Mouse (Mus musculus) thymus, postnatal 0 days (tissue): ENCODE results near the gene Glis2. TPM values are rescaled to one million over a fixed set of nuclear protein-coding genes. Genes with fewer than 3 reads are reported as not detected.
A peak's percentile ranks its signal among the peaks of the same experiment; 100 is the strongest.

Source experiments
- DNase-seq: peaks from one replicate; pipeline ENCODE4 v3.0.0-alpha.2; 2015; ENCODE audit warnings: low spot score
- polyA plus RNA-seq: library from polyadenylated mRNA; unstranded; fragments of >200 nt; fragmentation: Nextera tagmentation; extraction: Ambion mirVana; gene quantifications from 2 replicates; pipeline ENCODE4 v1.2.1, GENCODE M21; 2015

Glis2 gene
- polyA plus RNA-seq, 1 experiment from 2014 or later = 5.3 TPM

DNA sequence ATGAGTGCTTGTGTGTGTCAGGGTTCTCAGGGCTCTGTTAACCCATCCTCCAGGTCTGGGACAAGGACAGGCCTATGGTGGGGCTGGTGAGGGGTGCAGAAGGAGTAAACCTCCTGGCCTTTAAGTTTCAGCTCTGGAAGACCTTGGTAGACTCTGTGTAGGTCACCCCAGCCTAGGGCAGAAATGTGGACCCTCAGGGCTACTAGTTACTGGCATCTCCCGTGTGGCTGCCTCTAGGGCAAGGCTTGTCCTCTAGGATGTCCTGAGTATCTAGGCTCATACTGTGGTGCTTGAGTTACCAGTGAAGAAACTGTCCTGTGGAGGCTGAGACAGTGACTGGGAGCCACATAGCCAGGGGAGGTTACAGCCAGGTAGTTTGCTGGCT lies 8.9 kb downstream of the Glis2 start:
- DNase-seq = no peak

DNA sequence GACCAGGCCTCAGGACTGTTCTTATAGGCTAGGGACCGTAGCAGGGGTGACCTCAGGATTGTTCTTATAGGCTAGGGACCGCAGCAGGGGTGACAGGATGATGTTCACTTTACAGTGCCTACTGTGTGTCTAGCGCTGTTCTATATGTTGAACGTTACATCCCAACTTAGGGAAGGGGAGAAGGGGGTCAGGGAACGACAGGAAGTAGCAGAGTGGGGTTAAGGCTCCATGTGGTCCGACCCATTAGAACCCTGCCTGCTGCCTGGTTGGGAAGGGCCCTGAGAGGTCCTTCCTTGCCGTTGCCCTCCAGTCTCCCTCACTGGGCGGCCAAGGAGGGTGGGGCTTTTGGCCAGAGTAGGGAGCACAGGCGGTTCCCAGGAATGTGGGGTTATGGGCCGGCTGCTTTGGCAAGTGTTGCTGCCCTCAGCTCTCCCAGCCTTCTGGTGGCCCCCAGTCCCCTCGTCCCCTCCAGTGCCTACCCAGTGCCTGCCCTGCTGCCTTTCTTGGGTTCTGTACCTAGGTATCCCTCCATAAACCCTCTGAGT lies 9.9 kb downstream of the Glis2 start:
- DNase-seq = no peak

DNA sequence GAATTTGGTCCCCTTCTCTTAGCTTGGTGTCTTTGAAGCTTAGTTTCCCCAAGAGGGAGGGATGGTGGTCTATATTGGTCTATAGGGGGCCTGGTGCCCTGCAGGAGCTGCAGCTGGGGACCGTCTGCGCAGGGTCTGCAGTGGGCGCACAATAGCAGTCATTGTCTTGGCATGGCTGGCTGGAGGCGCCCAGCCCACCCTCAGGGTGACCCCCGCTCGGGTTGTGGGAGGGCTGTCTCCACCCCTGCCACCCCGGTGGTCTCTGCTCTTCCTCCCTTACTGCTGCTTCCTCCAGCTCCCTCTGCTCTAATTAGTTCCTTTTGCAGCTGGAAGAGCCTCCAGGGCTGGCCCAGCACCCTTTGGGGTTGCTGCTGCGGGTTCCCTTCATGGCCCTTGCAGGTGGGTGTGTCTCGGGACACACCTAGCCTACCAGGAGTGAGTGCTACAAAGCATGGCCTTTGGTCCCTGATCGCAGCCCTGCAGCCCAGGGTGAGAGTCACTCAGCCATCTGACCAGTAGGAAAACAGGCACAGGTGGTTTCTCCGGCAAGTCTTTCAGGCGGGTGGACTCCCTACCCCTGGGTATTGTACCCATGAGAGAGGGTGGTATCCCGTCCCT lies 11.1 kb downstream of the Glis2 start:
- DNase-seq = no peak

DNA sequence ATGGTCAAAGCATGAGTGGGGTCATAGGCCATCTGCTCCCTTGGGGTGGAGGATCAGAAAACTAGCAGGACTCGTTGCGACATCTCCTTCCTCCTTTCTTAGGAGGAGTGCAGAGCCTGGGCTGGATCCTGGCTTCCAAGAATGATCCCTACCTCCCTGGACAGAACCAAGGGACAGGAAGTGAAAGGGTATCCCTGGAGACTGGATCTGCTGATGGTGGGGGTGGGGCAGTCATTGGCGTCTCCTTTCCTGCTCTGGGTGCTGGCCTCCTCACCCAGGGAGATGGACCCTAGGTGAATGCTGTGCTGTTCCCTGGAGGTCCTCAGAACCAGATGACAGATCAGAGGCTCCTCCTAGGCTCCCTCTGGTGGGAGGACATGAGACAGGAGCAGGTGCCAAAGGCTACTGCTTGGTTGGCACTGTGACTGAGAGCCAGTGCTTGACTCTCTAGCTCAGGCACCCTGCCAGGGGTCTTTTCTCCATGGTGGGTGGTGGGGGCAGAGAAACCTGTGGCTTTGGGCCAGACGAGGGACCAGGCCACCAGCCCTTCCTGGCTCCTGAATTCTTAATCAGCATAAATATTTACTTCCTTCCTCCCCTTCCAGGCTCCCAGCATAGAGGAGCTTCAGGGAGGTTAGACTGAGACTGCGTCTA lies 12.0 kb downstream of the Glis2 start:
- peak; percentile 32 for DNase-seq

DNA sequence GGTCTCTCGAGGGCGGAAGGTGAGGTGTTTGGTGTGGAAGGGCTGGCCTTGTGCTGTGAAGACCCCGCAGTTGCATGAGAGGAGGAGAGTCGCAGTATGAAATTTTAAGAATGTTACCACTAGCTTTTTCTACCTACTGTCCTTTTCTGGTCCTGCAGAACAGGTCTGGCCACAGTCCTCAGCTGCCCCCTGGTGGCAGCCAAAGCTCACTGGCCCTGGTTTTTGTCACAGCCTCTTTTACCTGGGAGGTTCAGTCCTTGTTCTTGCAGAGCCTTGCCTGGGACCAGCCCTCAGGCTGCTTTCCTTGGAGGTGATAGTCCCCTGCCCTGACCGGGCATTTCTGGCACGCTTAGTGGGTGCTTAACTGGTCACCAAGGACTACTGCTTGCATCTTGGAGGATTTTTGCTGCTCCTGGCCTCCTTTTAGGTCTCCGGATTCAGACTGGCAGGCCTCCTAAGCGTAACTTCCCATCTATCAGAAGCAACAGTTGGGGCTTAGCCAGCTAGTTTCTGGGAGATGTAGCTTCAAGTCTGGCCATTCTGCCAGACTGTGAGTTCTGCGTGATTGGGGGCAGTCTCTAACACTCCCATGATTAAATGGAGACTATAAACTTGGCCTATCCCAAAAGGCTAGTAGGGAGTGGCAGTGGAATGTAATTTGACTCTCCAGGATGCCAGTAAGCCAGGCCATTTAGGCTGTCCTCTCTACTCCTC lies 13.5 kb downstream of the Glis2 start:
- peak; percentile 88 for DNase-seq

DNA sequence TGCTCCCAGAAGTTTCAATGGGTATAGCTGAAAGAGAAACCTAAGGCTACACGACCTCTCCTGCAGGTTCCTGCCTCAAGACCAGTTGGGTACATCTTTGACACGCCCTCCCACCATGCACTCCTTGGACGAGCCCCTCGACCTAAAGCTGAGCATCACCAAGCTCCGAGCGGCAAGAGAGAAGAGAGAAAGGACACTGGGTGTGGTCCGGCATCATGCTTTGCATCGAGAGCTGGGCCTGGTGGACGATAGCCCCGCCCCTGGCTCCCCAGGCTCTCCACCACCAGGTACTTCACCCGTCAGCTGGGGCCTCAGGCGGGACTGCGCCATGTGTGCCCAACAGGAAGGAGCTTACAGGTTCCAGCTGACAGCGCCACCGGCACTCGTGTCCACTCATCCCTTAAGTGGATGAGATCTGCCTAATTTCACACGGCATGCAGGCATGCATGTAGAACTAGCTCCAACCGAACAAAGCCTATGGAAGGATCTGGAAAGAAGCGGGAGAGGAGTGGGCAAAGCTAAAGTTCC lies 14.1 kb downstream of the Glis2 start:
- no peak for DNase-seq

DNA sequence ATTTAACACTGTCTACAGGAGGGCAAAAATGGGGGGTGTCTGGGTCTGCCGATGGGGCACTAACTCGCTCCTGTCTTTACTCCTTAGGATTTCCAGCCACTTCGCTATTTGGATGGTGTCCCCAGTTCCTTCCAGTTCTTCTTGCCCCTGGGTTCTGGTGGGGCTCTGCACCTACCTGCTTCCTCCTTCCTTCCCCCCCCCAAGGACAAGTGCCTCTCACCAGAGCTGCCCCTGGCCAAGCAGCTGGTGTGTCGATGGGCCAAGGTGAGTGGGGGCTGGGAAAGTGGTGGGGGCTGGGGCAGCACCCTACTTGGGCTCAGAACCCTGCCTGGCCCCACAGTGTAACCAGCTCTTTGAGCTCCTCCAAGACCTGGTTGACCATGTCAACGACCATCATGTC lies 16.7 kb downstream of the Glis2 start:
- no peak for DNase-seq

DNA sequence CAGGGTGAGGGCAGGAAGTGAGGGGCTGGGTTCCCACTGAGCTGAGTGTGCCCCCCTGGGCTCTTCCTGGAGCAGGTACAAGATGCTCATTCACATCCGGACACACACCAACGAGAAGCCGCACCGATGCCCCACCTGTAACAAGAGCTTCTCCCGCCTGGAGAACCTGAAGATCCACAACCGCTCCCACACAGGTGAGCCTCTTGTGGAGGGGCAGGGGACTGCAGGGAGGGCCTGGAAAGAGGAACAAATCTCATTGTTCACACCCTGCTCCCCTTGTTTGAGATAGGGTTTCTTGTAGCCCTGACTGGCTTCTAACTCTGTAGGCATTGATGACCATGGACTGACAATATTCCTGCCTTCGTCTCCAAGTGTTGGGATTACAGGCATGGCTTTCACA lies 17.2 kb downstream of the Glis2 start:
- no peak for DNase-seq

DNA sequence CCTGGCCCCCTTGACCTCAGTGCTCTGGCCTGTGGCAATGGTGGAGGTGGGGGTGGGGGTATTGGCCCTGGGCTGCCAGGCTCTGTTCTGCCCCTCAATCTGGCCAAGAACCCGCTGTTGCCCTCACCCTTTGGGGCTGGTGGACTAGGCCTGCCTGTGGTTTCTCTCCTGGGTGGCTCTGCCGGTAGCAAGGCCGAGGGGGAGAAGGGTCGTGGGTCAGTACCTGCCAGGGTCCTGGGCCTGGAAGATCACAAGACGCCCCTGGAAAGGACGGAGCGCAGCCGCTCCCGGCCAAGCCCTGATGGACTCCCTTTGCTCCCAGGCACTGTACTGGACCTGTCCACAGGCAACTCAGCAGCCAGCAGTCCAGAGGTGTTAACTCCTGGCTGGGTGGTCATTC lies 19.2 kb downstream of the Glis2 start:
- no peak for DNase-seq

DNA sequence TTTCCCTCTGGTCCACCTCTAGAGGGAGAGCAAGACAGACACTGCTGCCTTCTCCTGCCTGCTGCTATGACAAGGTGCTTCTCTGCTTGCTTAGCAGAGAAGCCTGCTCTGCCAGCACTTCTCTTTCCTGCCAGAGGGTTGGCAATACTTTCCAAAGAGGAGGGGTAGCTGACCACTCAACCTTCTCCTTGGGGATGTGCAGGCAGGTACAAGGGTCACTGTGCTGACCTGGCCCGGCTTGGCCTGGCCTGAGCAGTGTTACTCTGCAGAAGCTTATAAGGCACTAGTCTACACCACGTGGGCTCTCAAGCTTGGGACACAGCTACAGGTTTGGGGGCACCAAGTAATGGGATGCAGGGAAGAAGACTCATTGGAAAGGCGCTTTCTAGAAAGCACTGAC lies 20.1 kb downstream of the Glis2 start:
- no peak for DNase-seq

DNA sequence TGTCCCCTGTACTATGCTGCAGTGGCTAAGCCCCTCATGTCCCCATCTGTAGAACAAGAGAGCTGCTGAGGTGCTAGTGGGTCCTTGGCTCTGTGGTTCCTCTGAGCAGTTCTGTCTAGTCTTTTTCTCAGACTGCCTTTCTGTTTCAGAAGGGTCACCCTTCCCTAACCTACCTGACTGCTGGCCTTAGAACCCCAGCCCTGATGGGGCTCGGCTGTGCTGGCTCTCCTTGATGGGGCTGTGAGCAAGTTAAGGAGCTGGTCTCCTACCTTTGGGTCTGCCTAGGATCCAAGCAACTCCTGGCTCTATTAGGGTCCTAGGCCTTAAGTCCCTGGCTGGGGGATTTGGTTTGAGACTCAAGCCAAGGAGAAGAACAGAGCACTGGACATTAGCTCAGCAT lies 20.8 kb downstream of the Glis2 start:
- DNase-seq = no peak

DNA sequence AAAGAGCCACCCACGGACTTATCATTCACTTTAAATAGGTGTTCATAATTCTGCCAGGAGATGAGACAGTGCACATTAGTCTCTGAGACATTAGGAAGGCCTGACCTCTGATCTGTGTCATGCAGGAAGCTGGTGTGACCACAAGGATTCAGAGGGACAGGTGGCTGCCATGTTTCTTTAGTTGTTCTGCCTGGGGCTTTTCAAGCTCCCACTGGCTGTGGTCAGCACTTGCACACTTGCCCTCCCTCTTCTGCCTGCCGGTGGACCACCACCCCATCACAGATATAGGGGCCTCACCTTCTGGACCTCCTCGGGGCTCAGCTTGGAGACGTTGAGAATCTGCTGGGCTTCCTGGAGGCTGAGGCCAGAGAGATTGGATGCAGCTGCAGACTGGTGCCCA lies 22.3 kb downstream of the Glis2 start:
- no peak for DNase-seq

DNA sequence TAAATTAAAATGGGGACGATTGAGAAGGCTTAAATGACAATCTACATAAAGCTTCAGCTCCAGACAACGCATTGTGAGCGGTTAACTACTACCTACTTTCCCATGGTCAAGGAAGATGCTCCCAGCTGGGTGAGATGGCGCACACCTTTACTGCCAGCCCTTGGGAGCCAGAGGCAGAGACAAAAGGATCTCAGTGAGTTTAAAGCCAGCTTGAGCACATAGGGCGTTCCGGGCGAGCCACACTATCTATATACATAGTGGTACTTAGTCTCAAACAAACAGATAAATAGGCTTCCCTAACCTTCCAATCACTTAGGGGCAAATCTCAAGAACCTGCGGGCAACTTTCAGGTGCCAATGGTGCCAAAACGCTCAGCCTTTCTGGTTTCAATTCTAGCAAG lies 29.6 kb downstream of the Glis2 start:
- no peak for DNase-seq

DNA sequence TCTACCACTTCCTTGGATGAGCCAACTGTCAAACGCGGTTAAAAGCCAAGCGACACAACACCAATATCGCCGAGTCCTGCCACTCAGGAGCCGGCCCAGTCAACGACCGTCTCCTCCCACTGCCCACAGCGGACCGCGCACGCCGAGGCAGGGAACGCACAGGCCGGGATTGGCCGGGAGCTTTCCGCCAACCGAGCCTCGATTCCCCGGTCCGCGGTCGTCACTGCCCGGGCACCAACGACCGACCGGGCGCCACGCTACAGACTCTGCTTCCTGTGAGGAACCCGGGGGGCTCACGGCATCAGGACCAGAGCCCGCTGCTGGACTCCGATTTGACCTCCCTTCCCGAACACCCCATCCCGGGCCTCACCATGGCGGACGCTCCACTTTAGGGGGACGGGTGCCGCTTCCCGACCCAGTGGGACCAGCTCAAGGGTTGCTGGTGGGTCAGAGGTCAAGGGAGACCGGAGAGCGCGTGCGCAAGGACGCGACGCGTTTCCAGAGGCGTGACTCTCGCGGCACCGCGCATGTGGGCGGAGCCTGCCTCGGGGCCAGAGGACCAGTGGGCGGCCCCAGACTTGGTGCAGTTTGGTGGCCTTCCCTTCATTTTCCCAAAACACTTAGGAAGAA lies 30.1 kb downstream of the Glis2 start, which contains the start of gene Pam16:
Pam16 (minus strand) TSS at position 508 of the 630 bp plus-strand sequence.
- DNase-seq = peak; percentile 89

DNA sequence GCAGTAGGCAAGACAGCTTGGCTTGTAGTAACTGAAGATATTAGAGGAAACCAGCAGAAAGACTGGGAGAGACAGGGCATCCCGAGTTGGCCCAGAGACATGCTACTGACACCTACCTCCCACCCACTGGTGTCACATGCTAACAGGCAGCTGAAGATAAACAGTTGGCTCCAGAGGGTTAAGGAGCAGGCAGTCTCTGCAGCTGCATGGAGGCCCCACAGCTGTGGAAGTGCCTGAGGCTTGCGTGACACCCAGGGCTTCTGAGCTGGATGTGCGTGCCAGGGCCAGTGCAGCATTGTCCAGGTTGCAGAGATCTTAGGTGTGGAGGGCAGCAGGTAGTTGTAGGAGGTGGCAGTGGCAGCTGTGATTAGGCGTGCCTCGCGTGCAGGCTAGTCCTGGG lies 32.6 kb downstream of the Glis2 start:
- no peak for DNase-seq

DNA sequence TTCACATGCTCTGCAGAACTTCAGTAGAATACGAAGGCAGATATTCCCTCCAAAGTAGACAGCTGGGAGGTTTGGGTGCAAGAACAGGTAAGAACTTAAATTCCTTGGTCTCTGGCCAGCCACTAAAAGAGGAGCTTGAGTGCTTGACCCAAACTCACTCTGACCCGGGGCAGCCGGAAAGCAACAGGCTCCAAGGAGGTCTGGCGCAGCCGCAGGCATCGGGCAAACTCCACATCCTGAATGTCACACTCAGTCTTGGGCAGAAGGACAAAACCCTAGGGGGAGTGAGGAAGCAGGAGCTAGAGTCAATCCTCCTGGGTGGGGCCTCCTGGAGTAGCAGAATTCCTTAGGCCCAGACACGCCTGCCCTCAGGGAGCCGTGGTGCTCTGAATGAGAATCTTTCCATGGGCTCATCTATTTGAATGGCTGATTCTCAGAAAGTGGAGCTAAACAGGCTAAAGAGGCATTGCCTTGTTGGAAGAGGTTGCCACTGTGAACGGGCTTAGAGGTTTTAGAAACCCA lies 34.4 kb downstream of the Glis2 start:
- no peak for DNase-seq

DNA sequence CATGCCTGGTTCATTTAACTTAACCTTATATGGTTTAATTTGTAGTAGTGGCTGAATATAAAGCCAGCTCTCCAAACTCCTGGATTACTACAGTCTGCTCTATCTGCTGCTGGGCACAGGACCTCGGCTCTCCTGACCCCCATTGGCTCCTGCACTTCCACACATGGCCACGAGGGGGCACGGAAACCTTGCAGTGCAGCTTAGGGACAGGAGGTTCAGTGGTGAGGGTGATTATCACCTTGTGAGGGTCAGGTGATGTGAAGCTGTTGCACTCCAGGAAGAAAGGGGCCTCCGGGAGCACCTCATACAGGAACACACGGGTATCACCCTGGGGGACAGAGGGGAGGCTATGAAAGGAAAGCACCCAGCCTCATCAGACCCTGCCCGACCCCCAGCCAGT lies 35.4 kb downstream of the Glis2 start:
- peak; percentile 74 for DNase-seq

DNA sequence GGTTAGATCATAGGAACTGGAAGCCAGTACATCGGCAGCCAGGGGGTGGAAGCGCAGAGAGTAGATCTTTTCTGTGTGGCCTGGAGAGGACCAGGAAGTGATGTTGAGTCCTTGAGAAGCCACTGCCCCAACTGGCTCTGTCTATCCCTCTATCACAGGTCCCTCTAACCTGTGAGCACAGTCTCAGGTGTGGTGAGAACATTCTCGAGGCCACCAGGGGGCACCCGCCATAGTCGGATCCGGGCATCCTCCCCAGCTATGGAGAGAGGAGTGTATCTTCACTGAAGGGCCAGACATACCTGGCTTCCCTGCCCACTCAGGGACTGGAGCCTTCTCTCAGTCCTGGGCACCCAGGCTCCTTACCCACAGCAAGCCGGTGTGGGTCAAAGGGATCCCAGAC lies 37.5 kb downstream of the Glis2 start:
- DNase-seq = peak; percentile 28

DNA sequence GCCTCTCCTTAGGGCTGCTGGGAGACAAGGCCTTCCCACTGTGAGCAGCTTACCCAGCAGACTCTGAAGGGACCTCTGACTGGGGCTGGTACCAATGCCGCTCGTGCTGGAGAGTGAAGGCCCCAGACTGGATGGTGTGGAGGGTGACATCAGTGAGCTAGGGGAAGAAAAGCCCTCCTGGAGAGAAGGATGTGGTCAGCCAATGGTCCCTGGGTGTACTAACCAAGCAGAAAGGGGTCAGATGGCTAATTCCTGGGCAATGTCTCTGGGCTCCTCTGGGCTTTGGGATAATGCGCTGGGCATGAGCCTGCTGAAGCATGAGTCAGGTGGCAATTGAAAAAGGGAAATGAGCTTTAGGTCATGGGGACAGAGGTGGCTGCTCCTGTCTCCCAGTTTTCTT lies 39.1 kb downstream of the Glis2 start:
- DNase-seq = no peak

DNA sequence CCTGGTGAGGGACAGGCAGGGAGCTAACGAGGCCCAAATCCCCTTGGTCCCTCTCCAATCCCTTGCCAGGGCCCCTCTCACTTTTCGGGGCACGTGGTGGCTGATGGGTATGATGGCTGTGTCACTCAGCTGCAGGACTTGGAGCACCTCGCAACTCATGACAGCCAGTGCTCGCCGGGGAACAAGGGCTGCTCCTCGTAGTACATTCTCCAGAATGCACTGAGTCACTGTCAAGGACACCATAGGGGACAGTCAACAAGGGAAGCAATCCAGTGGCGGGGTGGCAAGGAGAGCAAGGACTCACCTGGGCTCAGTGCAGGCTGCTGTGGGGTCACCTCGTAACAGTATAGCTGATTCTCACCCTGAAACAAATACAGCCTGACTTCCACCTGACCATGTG lies 40.2 kb downstream of the Glis2 start:
- no peak for DNase-seq

DNA sequence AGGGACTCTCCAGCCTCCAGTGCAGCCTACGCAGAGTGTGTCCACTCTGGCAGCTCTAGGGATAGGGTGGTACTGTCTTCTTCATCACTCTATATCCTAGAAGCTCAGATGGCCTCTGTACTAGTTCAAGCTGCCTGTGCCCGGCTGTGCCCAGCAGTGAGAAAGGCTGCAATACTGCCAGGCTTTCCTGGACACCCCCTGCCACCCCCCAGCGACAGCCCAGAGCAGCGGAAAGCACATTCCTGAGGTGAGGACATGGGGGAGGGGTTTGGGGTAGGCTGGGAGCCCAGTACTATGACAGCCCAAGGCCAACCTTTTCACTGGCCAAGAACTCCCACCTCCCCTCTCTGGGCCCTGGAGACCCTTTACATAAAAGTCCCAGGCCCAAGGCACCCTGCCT lies 41.2 kb downstream of the Glis2 start:
- no peak for DNase-seq
